Comparison of ENCODE assay signal across 8 mouse cellular contexts in genomic region chr10:88731496-88732308, GRCm38 (mm10). TPM values are rescaled to one million over a fixed set of nuclear protein-coding genes. Genes with fewer than 3 reads are reported as not detected.
DNase-seq lines count a peak whose midpoint lies in the region; ATAC-seq and TF ChIP-seq lines count a peak whose summit lies in the region.

No protein-coding gene starts in this region.

- H3K4me3 ChIP-seq in lung, embryonic 15.5 days: peak overlapping the region; percentile 99
- peak overlapping the region; percentile 92 for H3K4me3 ChIP-seq in brown adipose tissue, adult 24 weeks (ENCODE audit: insufficient read depth, low read depth, low read length)
- peak overlapping the region; percentile 68 for H3K4me3 ChIP-seq in forebrain, postnatal 0 days (ENCODE audit: low read depth, low read length)
- H3K4me3 ChIP-seq in liver, embryonic 16.5 days (ENCODE audit: low read depth, low read length): peak overlapping the region; percentile 88
- peak overlapping the region; percentile 97 for H3K4me3 ChIP-seq in stomach, postnatal 0 days (ENCODE audit: low read depth, low read length)

- TF ChIP-seq EP300 in stomach, postnatal 0 days (optimal IDR thresholded peaks at IDR 0.05): no peak

- DNase-seq in lung, postnatal 4 days: no peak
- DNase-seq in forebrain, postnatal 0 days: no peak
- DNase-seq in stomach, postnatal 0 days (ENCODE audit: low spot score): no peak
- DNase-seq in gastrocnemius, postnatal 10 days: no peak
- no peak for DNase-seq in testis, postnatal 14 days (ENCODE audit: low spot score)

- H3K4me1 ChIP-seq in lung, embryonic 15.5 days: peaks cover 15% of the 10 kb centered on the region
- H3K4me1 ChIP-seq in brown adipose tissue, adult 24 weeks (ENCODE audit: control insufficient read depth, insufficient read depth, insufficient read length, low read length): peaks cover 9% of the 10 kb centered on the region; the same call in 1 of the 2 replicates
- peaks cover 5% of the 10 kb centered on the region for H3K4me1 ChIP-seq in forebrain, postnatal 0 days (ENCODE audit: insufficient read depth)
- peaks cover 11% of the 10 kb centered on the region for H3K4me1 ChIP-seq in liver, embryonic 16.5 days (ENCODE audit: control insufficient read depth, low read depth, low read length)
- H3K4me1 ChIP-seq in stomach, postnatal 0 days (replicated peaks; ENCODE audit: control insufficient read depth, insufficient read depth): no peaks in the 10 kb centered on the region

- H3K36me3 ChIP-seq in lung, embryonic 15.5 days: peaks cover 9% of the 10 kb centered on the region
- H3K36me3 ChIP-seq in forebrain, postnatal 0 days (ENCODE audit: insufficient read depth): no peaks in the 10 kb centered on the region
- H3K36me3 ChIP-seq in liver, embryonic 16.5 days (ENCODE audit: control insufficient read depth, insufficient read depth): no peaks in the 10 kb centered on the region
- no peaks in the 10 kb centered on the region for H3K36me3 ChIP-seq in stomach, postnatal 0 days (ENCODE audit: control insufficient read depth, insufficient read depth, low read length)

- H3K9ac ChIP-seq in lung, embryonic 15.5 days: peak overlapping the region; percentile 98
- H3K9ac ChIP-seq in forebrain, postnatal 0 days: peak overlapping the region; percentile 88
- peak overlapping the region; percentile 90 for H3K9ac ChIP-seq in liver, embryonic 16.5 days (ENCODE audit: low read depth, low read length)
- peak overlapping the region; percentile 98 for H3K9ac ChIP-seq in stomach, postnatal 0 days (ENCODE audit: low read length)

- WGBS in lung, embryonic 15.5 days: under 1% methylated on average over 61 of the region's 61 CpGs
- WGBS in forebrain, postnatal 0 days: 3% methylated on average over 61 of the region's 61 CpGs
- WGBS in liver, embryonic 16.5 days (ENCODE audit: insufficient replicate concordance): under 1% methylated on average over 61 of the region's 61 CpGs
- WGBS in stomach, postnatal 0 days: under 1% methylated on average over 61 of the region's 61 CpGs

- H3K27ac ChIP-seq in lung, embryonic 15.5 days: peak overlapping the region; percentile 80
- peak overlapping the region; percentile 71 for H3K27ac ChIP-seq in brown adipose tissue, adult 24 weeks (replicated peaks; ENCODE audit: low read depth, low read length)
- H3K27ac ChIP-seq in forebrain, postnatal 0 days (ENCODE audit: low read depth, low read length): peak overlapping the region; percentile 74
- peak overlapping the region; percentile 76 for H3K27ac ChIP-seq in liver, embryonic 16.5 days (ENCODE audit: low read length)
- H3K27ac ChIP-seq in stomach, postnatal 0 days (replicated peaks): peak overlapping the region; percentile 93

- peak overlapping the region; percentile 78 for H3K4me2 ChIP-seq in lung, embryonic 15.5 days
- peak overlapping the region; percentile 76 for H3K4me2 ChIP-seq in forebrain, postnatal 0 days (ENCODE audit: low read depth)
- peak overlapping the region; percentile 90 for H3K4me2 ChIP-seq in liver, embryonic 16.5 days (ENCODE audit: low read depth, low read length)
- H3K4me2 ChIP-seq in stomach, postnatal 0 days (replicated peaks; ENCODE audit: low read depth): peak overlapping the region; percentile 77

- H3K27me3 ChIP-seq in lung, embryonic 15.5 days: no peaks in the 10 kb centered on the region
- H3K27me3 ChIP-seq in forebrain, postnatal 0 days (ENCODE audit: insufficient read depth, low read length): no peaks in the 10 kb centered on the region
- no peaks in the 10 kb centered on the region for H3K27me3 ChIP-seq in liver, embryonic 16.5 days (ENCODE audit: control insufficient read depth, insufficient read depth, low read depth, low read length)
- H3K27me3 ChIP-seq in stomach, postnatal 0 days (ENCODE audit: control insufficient read depth, insufficient read depth, low read length): no peaks in the 10 kb centered on the region

- peak; percentile 36 for ATAC-seq in lung, embryonic 15.5 days (ENCODE audit: borderline replicate concordance, extremely low read depth, low FRiP score, low TSS enrichment)
- peak; percentile 30 for ATAC-seq in forebrain, postnatal 0 days
- peak; percentile 8; the same call in 1 of the 2 replicates for ATAC-seq in liver, embryonic 16.5 days (ENCODE audit: low read depth)
- peak; percentile 51 for ATAC-seq in stomach, postnatal 0 days (ENCODE audit: low FRiP score, low TSS enrichment)

- TF ChIP-seq CTCF in forebrain, postnatal 0 days (IDR thresholded peaks at IDR 0.05; ENCODE audit: low read depth): no peak; the same call in 1 of the 2 replicates
- TF ChIP-seq CTCF in stomach, postnatal 0 days (IDR thresholded peaks at IDR 0.05; ENCODE audit: low read depth): peak; percentile 37; the same call in 1 of the 2 replicates

- H3K9me3 ChIP-seq in lung, embryonic 15.5 days: no peaks in the 10 kb centered on the region
- H3K9me3 ChIP-seq in forebrain, postnatal 0 days (ENCODE audit: low read length): no peaks in the 10 kb centered on the region
- H3K9me3 ChIP-seq in liver, embryonic 16.5 days (replicated peaks; ENCODE audit: control insufficient read depth, low read length): no peaks in the 10 kb centered on the region
- H3K9me3 ChIP-seq in stomach, postnatal 0 days (ENCODE audit: control insufficient read depth, low read length): no peaks in the 10 kb centered on the region

RNA-seq across cellular contexts. Expression of gene Arl1, which starts 1.0 kb away (rescaled TPM):
- polyA plus RNA-seq in lung, embryonic 15.5 days (2015; fragmentation: Nextera tagmentation; extraction: Ambion mirVana): 204 and 207 TPM in 2 replicates
- 95.2 and 103 TPM in 2 replicates for polyA plus RNA-seq in brown adipose tissue, adult 24 weeks (2012; ENCODE audit: insufficient read depth, insufficient read length, missing spikeins)
- total RNA-seq in forebrain, postnatal 0 days (2014; rRNA removed): 104 and 113 TPM in 2 replicates
- polyA plus RNA-seq in forebrain, postnatal 0 days (2015; fragmentation: Nextera tagmentation; extraction: Ambion mirVana): 169 and 172 TPM in 2 replicates
- polyA plus RNA-seq in liver, embryonic 16.5 days (2015; fragmentation: Nextera tagmentation; extraction: Ambion mirVana): 56.4 and 63.9 TPM in 2 replicates
- 176 and 183 TPM in 2 replicates for polyA plus RNA-seq in stomach, postnatal 0 days (2015; fragmentation: Nextera tagmentation; extraction: Ambion mirVana)
- total RNA-seq in gastrocnemius, postnatal 10 days (2021): 10 to 100 TPM; 88.4 to 93.2 TPM

RNA-seq across cellular contexts. Expression of gene Spic, which starts 46.9 kb away (rescaled TPM):
- polyA plus RNA-seq in lung, embryonic 15.5 days (2015; fragmentation: Nextera tagmentation; extraction: Ambion mirVana): 0.18 and 0.81 TPM in 2 replicates
- not detected in 2 replicates for polyA plus RNA-seq in brown adipose tissue, adult 24 weeks (2012; ENCODE audit: insufficient read depth, insufficient read length, missing spikeins)
- total RNA-seq in forebrain, postnatal 0 days (2014; rRNA removed): not detected in 2 replicates
- polyA plus RNA-seq in forebrain, postnatal 0 days (2015; fragmentation: Nextera tagmentation; extraction: Ambion mirVana): not detected in 2 replicates
- polyA plus RNA-seq in liver, embryonic 16.5 days (2015; fragmentation: Nextera tagmentation; extraction: Ambion mirVana): 11.8 and 13.4 TPM in 2 replicates
- 0.62 and 1.4 TPM in 2 replicates for polyA plus RNA-seq in stomach, postnatal 0 days (2015; fragmentation: Nextera tagmentation; extraction: Ambion mirVana)
- total RNA-seq in gastrocnemius, postnatal 10 days (2021): under 1 TPM in 1 of 2 experiments, not detected in 1; 0.27 TPM
